Mouse (Mus musculus) lung, embryonic 16.5 days (tissue): ENCODE data around the gene Eif3m. TPM values are rescaled to one million over a fixed set of nuclear protein-coding genes. Genes with fewer than 3 reads are reported as not detected.
A peak's percentile ranks its signal among the peaks of the same experiment; 100 is the strongest.

Experiments used
- ATAC-seq: fragments of 200-750 bp; cut with Nextera tagmentation; 2 replicates; pipeline ENCODE4 v1.8.0; 2017; ENCODE audit warnings: low read depth, mild to moderate bottlenecking, moderate library complexity
- H3K27ac ChIP-seq: fragments of 300-500 bp; sonication (generic); 2 replicates; pipeline ENCODE4 v1.5.1; 2014; ENCODE audit warnings: mild to moderate bottlenecking, control low read depth, low read length
- H3K27me3 ChIP-seq: fragments of 300-500 bp; sonication (generic); 2 replicates; pipeline ENCODE4 v1.6.1; 2014; ENCODE audit warnings: low read depth, low read length, mixed read lengths; ENCODE audit not compliant: control insufficient read depth, insufficient read depth
- H3K36me3 ChIP-seq: fragments of 300-500 bp; sonication (generic); 2 replicates; pipeline ENCODE4 v1.6.1; 2014; ENCODE audit warnings: low read length; ENCODE audit not compliant: control insufficient read depth, insufficient read depth
- H3K4me1 ChIP-seq: fragments of 300-500 bp; sonication (generic); replicated peaks from 2 replicates; pipeline ENCODE4 v1.6.1; 2014; ENCODE audit warnings: low read length, mixed read lengths; ENCODE audit not compliant: control insufficient read depth, insufficient read depth
- H3K4me2 ChIP-seq: fragments of 300-500 bp; sonication (generic); 2 replicates; pipeline ENCODE4 v1.6.1; 2014; ENCODE audit warnings: low read depth, low read length, control low read depth
- H3K4me3 ChIP-seq: fragments of 300-500 bp; sonication (generic); 2 replicates; pipeline ENCODE4 v1.5.1; 2014; ENCODE audit warnings: mild to moderate bottlenecking, low read length, control low read depth
- H3K9ac ChIP-seq: fragments of 300-500 bp; sonication (generic); 2 replicates; pipeline ENCODE4 v1.6.1; 2014; ENCODE audit warnings: low read length, control low read depth
- H3K9me3 ChIP-seq: fragments of 300-500 bp; sonication (generic); 2 replicates; pipeline ENCODE4 v1.6.1; 2016; ENCODE audit warnings: low read length; ENCODE audit not compliant: control insufficient read depth
- WGBS: fragments of 180-500 bp; shearing (Covaris S2); extraction: QIAGEN DNeasy Blood & Tissue Kit; methylation state at CpG from one replicate; pipeline ENCODE4 v1.1.7; 2014; 5-methylcytosine and 5-hydroxymethylcytosine counted together
- polyA plus RNA-seq: library from polyadenylated mRNA; unstranded; fragments of >200 nt; fragmentation: Nextera tagmentation; extraction: Ambion mirVana; gene quantifications from 2 replicates; pipeline ENCODE4 v1.2.1, GENCODE M21; 2015

Gene Eif3m
- polyA plus RNA-seq: 243 and 250 TPM in 2 replicates

DNA sequence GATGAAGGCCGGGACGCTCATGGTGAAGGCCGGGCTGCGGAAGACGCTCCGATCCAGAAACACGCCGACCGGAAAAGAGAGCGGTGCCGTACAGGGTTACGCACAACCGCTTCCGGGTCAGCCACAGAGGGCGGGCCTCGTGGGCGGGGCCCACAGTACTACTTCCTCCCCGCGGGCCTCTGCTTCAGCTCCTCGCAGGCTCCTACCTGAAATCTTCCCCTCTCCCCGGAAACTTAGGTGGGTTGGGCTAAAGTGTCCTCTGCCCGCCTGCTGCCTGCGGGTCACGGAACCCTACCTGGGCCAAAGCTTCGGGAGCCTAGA, at the start of gene Eif3m:
Gene Eif3m, minus strand, starts transcription at position 114 of the 321 bp plus-strand sequence.
- under 1% methylated on average over 25 of the region's 25 CpGs for WGBS
- H3K4me1 ChIP-seq: peaks cover 9% of the 10 kb centered on the region; the same call in 1 of the 2 replicates
- peak; percentile 100 for ATAC-seq
- H3K27ac ChIP-seq: peak within 1 kb of the TSS; percentile 41
- H3K4me2 ChIP-seq: peak within 1 kb of the TSS; percentile 83
- no peaks in the 10 kb centered on the region for H3K9me3 ChIP-seq
- peaks cover 11% of the 10 kb centered on the region for H3K36me3 ChIP-seq
- H3K4me3 ChIP-seq: peak within 1 kb of the TSS; percentile 83
- H3K9ac ChIP-seq: peak within 1 kb of the TSS; percentile 84
- H3K27me3 ChIP-seq: no peaks in the 10 kb centered on the region

DNA sequence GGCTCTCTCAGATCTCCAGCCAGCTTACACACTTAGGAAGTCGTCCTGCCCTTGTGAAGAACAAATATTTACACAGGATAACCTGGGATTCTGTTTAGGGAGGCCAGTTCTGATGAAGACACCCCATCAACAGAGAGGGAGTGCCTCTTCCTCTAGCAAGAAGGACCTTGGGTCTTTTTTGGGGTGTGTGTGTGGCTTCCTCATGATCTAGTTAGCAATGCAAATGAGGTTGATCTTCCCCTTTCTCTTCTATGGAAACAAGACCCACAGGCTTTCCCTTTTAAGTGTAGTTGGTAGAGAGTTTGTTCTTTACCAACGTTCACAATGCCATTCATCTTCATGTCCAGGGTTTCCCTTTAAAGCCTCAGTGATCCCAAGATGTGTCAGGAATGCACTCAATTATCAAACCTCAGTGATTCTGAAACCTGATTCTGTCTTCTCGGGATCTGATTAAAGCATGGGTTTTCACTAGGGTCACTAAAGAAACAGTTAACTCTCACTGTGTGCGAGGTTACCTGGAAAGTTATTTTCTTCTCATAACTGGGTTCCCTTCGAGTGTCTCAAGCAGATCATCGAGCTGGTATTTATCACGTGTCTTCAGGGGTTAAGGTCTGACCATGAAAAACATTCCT, 46.0 kb upstream of the Eif3m start:
- WGBS: 36% methylated on average over 7 of the region's 7 CpGs
- Histone ChIP-seq H3K4me3 (no peak overlapping the region), H3K27me3 (no peaks in the 10 kb centered on the region), H3K9me3 (no peaks in the 10 kb centered on the region), H3K4me1 (no peaks in the 10 kb centered on the region), H3K27ac (no peak overlapping the region), H3K4me2 (no peak overlapping the region), H3K36me3 (no peaks in the 10 kb centered on the region), H3K9ac (no peak overlapping the region)
- no peak for ATAC-seq

DNA sequence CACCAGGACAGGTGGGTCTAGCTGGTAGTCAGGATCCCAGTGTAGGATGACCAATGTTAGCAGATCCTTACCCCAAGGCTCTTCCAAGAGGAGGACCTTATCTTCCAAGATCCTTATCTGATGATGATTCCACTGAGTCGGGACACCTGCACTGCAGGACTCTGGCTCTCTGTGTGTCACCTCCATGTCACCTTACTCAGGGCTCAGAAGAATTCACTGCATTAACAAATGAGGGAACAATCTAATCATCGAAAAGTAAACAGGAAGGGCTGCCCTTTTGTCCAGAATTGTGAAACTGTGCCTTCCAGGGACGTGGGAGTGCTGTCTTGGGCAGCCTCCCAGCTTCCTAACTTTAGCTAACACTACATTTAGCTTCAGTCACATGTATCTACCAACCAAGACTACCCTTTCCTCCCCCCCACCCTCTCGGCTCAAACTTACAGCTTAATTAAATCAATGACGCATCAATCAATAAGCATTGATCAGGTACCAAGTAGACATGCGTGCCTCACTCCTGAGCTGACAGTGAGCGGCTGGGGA, 41.8 kb upstream of the Eif3m start:
- H3K4me3 ChIP-seq: no peak overlapping the region

DNA sequence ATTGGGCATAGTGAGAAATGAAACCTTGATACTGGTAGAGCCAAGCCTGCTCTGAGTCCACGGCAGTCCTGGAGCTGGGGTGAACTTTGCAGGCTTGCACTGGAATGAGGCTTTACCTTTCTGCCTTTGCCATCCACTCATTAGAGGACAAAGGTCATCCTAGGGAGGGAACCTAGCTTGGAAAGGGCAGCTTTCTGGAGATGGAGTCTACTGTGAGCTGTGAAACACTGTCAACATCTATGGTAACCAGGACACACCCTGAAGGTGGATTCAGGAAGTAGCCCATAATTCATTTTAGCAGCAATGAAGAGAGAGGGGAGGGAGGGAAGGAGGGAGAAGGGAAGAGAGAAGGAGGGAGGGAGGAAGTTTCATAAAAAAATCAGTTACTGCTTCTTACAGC, 38.6 kb upstream of the Eif3m start:
- H3K27me3 ChIP-seq: no peaks in the 10 kb centered on the region
- no peak overlapping the region for H3K4me2 ChIP-seq
- H3K36me3 ChIP-seq: no peaks in the 10 kb centered on the region
- H3K9ac ChIP-seq: no peak overlapping the region
- ATAC-seq: no peak
- no peak overlapping the region for H3K27ac ChIP-seq
- no peaks in the 10 kb centered on the region for H3K4me1 ChIP-seq
- H3K9me3 ChIP-seq: no peaks in the 10 kb centered on the region
- WGBS: 48% methylated on average over 1 of the region's 1 CpGs
- no peak overlapping the region for H3K4me3 ChIP-seq

More for the DNA sequence above, 41.8 kb upstream of the Eif3m start:
- no peak overlapping the region for H3K4me2 ChIP-seq
- H3K27me3 ChIP-seq: no peaks in the 10 kb centered on the region
- H3K9ac ChIP-seq: no peak overlapping the region
- H3K27ac ChIP-seq: no peak overlapping the region
- peak; percentile 4; the same call in 1 of the 2 replicates for ATAC-seq
- H3K4me1 ChIP-seq: no peaks in the 10 kb centered on the region
- H3K9me3 ChIP-seq: no peaks in the 10 kb centered on the region
- 43% methylated on average over 7 of the region's 7 CpGs for WGBS
- H3K36me3 ChIP-seq: no peaks in the 10 kb centered on the region

DNA sequence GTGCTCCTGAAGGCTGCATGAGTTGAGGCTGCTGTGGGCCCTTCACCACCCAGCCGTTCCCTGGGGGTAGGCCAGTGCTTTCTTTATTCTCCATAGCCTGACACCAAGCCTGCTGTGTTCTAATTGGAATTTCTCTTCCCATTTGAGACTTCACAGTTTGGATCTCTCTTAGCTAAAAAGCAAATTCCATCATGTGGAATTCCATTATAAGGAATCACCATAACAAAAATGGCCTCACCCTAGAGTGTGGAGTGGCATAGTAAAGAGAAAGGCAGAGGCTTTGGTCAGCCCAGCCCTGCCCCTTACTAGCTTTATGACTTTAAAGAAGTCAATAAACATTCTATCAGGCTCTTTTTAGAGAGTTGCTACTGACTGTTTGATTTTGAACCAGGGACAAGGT, 31.4 kb upstream of the Eif3m start:
- Histone ChIP-seq H3K27me3 (no peaks in the 10 kb centered on the region), H3K4me2 (no peak overlapping the region), H3K9ac (no peak overlapping the region), H3K4me1 (no peaks in the 10 kb centered on the region), H3K9me3 (no peaks in the 10 kb centered on the region), H3K27ac (no peak overlapping the region), H3K4me3 (no peak overlapping the region), H3K36me3 (no peaks in the 10 kb centered on the region)
- no peak for ATAC-seq
- WGBS: 38% methylated on average over 1 of the region's 1 CpGs

DNA sequence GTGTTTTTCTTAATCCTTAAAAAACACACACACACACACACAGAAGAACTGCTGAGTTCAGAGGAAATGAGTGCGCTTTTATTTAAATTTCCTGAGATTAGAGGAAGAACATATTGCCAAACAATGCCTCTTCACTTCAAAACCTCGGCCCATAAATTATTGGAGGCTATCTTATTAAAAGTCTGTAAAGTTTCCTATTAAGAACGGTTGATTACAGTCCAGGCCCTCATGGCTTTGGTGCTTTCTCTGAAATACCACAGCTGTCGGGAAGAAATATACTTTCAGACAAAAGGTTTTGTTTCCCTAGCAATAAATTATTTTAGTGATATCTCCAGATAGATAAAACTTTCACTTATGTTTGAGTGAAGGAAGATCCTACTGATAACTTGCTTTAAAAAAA, 26.3 kb upstream of the Eif3m start:
- no peaks in the 10 kb centered on the region for H3K4me1 ChIP-seq
- no peaks in the 10 kb centered on the region for H3K9me3 ChIP-seq
- ATAC-seq: no peak
- no peak overlapping the region for H3K4me2 ChIP-seq
- no peak overlapping the region for H3K9ac ChIP-seq
- no peaks in the 10 kb centered on the region for H3K27me3 ChIP-seq
- WGBS: 43% methylated on average over 4 of the region's 4 CpGs
- H3K27ac ChIP-seq: no peak overlapping the region
- H3K36me3 ChIP-seq: no peaks in the 10 kb centered on the region
- H3K4me3 ChIP-seq: no peak overlapping the region

DNA sequence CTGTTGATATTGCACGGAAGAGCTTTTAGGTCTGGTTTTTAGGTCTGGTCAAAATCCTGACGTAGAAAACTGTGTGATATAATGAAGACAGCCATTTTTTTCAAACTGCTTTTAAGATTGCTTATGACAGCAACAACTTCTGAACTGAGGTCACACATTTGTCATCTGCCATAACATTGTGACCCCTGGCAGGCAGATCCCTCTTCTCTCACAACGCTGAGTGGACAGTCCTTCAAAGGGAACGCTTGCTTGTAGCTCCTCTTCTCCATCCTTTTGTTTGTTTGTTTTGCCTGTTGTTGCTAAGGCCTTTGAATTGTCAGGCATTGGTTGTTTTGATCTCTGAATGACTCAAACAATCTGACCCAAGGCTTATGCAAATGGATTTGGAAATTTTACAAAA, 24.0 kb upstream of the Eif3m start:
- Histone ChIP-seq H3K36me3 (no peaks in the 10 kb centered on the region), H3K9ac (no peak overlapping the region), H3K27me3 (no peaks in the 10 kb centered on the region), H3K4me1 (no peaks in the 10 kb centered on the region), H3K27ac (no peak overlapping the region), H3K9me3 (no peaks in the 10 kb centered on the region), H3K4me2 (no peak overlapping the region), H3K4me3 (no peak overlapping the region)
- no peak for ATAC-seq
- WGBS: 55% methylated on average over 4 of the region's 4 CpGs

DNA sequence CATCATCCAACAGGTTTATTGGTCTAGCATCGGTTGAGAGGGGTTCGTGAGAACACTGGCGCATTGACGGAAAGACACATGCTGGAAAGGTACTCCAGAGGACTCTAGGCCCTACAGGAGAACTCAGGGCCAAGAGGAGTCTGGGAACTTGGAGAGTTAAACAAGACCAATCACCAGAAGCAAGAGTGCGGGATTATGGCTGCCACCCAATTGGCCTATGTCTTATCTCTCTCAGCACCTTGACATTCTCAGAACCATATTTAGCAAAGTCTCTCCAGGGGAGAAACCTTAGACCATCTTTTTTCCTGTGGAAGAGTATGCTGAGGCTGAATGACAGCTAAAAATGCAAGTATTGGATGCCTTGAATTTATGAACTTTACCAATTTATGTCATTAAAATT, 22.0 kb upstream of the Eif3m start:
- Histone ChIP-seq H3K4me2 (no peak overlapping the region), H3K27ac (no peak overlapping the region), H3K9me3 (no peaks in the 10 kb centered on the region), H3K4me3 (no peak overlapping the region), H3K36me3 (no peaks in the 10 kb centered on the region), H3K9ac (no peak overlapping the region), H3K4me1 (no peaks in the 10 kb centered on the region), H3K27me3 (no peaks in the 10 kb centered on the region)
- ATAC-seq: no peak
- WGBS: 88% methylated on average over 5 of the region's 5 CpGs

DNA sequence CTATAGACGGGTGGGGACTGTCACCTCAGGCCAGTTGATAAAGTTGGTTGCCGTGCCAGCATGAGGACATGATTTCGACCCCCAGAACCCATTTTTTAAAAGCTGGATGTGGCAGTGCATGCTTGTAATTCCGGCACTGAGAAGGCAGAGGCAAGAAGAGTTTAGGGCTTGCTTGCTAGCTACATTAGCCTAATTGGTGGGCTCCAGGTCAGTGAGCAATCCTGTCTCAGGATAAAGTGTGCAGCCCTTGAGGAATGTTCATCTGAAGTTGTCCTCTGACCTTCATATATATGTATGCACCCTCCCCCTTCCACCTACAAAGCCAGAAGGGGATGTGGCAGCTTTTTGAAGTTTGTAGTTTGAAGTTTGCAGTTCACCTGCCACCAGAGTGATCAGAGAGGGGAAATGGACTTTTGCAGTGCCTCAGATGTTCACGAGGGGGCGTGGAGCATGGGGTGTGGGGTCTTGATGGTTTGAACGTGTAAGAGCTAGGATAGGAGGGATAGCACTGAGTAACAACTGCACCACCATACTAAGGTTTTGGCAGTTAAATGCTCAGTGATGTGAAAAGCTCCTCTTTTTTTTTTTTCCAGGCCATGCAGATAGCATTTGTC, 21.2 kb upstream of the Eif3m start:
- no peaks in the 10 kb centered on the region for H3K27me3 ChIP-seq
- no peak for ATAC-seq
- 72% methylated on average over 7 of the region's 7 CpGs for WGBS

More for the DNA sequence above, 21.2 kb upstream of the Eif3m start:
- no peaks in the 10 kb centered on the region for H3K9me3 ChIP-seq
- no peaks in the 10 kb centered on the region for H3K36me3 ChIP-seq
- no peak overlapping the region for H3K4me2 ChIP-seq
- no peak overlapping the region for H3K27ac ChIP-seq
- no peaks in the 10 kb centered on the region for H3K4me1 ChIP-seq
- no peak overlapping the region for H3K4me3 ChIP-seq
- H3K9ac ChIP-seq: no peak overlapping the region
